Mouse (Mus musculus) frontal cortex, postnatal 10 days (tissue): Measurements from ENCODE around the gene Gm21778.
"Not testable (repeated sequence)": the region's sequence is repeated elsewhere in the genome, so short reads cannot be mapped to it uniquely, and the experiment has no call there.

Experiments
- DNase-seq, 2 experiments: peaks; one replicate each; pipeline ENCODE4 v3.0.0; 2022; ENCODE audit warnings: low spot score in 2 of 2, mixed read lengths in 1 of 2

The Gm21778 gene

DNA sequence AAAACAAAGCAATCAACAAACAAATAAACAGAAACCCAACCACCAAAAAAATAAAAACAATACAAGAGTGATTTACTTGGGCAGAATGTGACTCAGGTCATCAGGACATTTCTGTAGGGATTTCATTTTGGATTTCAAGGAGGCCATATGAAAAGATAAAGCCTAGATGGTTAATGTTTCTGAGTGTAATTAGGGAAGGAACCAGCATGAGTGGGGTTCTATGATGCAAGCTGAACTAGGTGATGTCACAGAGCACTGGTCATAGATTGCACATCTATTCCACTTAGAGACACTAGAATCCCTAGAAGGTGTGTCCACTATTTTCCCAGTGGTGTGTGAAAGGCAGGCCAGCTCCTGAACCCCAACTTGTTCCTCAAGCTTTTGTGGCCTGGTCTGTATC, at the start of gene Gm21778:
TSS of gene Gm21778 (plus strand) at position 301 of the 400 bp plus-strand sequence.
- not testable (repeated sequence) for DNase-seq
